Mouse (Mus musculus) cerebellum, postnatal 10 days (tissue): ENCODE measurements around the gene Picalm.

ENCODE experiments used
- DNase-seq, 2 experiments: peaks; one replicate each; pipeline ENCODE4 v3.0.0; 2021; ENCODE audit warnings: mixed read lengths in 2 of 2

The Picalm gene

GRCm38 (mm10) chr7:90129732-90130392, at the start of gene Picalm:
Gene Picalm (plus strand): TSS chr7:90130213.
- DNase-seq = peak; percentile 99

GRCm38 (mm10) chr7:90083799-90084198, 46.2 kb upstream of the Picalm start:
- no peak for DNase-seq

- no peak for DNase-seq
Measured at GRCm38 (mm10) chr7:90084531-90084930, 45.5 kb upstream of the Picalm start.

- DNase-seq = no peak
Measured at GRCm38 (mm10) chr7:90085713-90086112, 44.3 kb upstream of the Picalm start.

- no peak for DNase-seq
Measured at GRCm38 (mm10) chr7:90086821-90087220, 43.2 kb upstream of the Picalm start.

GRCm38 (mm10) chr7:90090996-90091395, 39.0 kb upstream of the Picalm start:
- DNase-seq = no peak

- no peak for DNase-seq
Measured at GRCm38 (mm10) chr7:90091756-90092155, 38.3 kb upstream of the Picalm start.

GRCm38 (mm10) chr7:90092452-90093450, 37.3 kb upstream of the Picalm start:
- no peak for DNase-seq

GRCm38 (mm10) chr7:90095097-90095496, 34.9 kb upstream of the Picalm start:
- DNase-seq = no peak

GRCm38 (mm10) chr7:90095766-90096372, 34.1 kb upstream of the Picalm start:
- DNase-seq = peak; percentile 38 to 42

- DNase-seq = peak; percentile 38
Measured at GRCm38 (mm10) chr7:90096609-90097008, 33.4 kb upstream of the Picalm start.

GRCm38 (mm10) chr7:90098253-90098652, 31.8 kb upstream of the Picalm start:
- no peak for DNase-seq

- DNase-seq = peak; percentile 13 to 17
Measured at GRCm38 (mm10) chr7:90099248-90099647, 30.8 kb upstream of the Picalm start.

- DNase-seq = no peak
Measured at GRCm38 (mm10) chr7:90100614-90101160, 29.3 kb upstream of the Picalm start.

- no peak for DNase-seq
Measured at GRCm38 (mm10) chr7:90116100-90116499, 13.9 kb upstream of the Picalm start.

- peak in 1 of 2 experiments; percentile 22 for DNase-seq
Measured at GRCm38 (mm10) chr7:90120106-90120505, 9.9 kb upstream of the Picalm start.

GRCm38 (mm10) chr7:90124991-90125390, 5.0 kb upstream of the Picalm start:
- no peak for DNase-seq

GRCm38 (mm10) chr7:90128631-90129200, 1.3 kb upstream of the Picalm start:
- DNase-seq = peak in 1 of 2 experiments; percentile 34

GRCm38 (mm10) chr7:90129271-90129731, 712 bp upstream of the Picalm start:
- DNase-seq = peak in 1 of 2 experiments; percentile 61

GRCm38 (mm10) chr7:90130501-90131375, 725 bp downstream of the Picalm start:
- DNase-seq = peak; percentile 56 to 71

GRCm38 (mm10) chr7:90131376-90131651, 1.3 kb downstream of the Picalm start:
- no peak for DNase-seq

GRCm38 (mm10) chr7:90131831-90132241, 1.8 kb downstream of the Picalm start:
- peak in 1 of 2 experiments; percentile 11 for DNase-seq
